Mouse (Mus musculus) CD8-positive naive resting alpha-beta T cell, adult 57 days (primary cell): ENCODE data around the gene Usp46. TPM values are rescaled to one million over a fixed set of nuclear protein-coding genes. Genes with fewer than 3 reads are reported as not detected.

ENCODE experiments used
- total RNA-seq: library from RNA; stranded (reverse); gene quantifications from one replicate; pipeline ENCODE4 v1.2.4, GENCODE M21; 2023

The Usp46 gene
- 3.7 TPM for total RNA-seq

GRCm38 (mm10) chr5:74067831-74068713, at the start of gene Usp46:
Gene Usp46, minus strand, starts transcription at chr5:74068431.

Other genes with a start within 250 kb of the Usp46 start
- gene Rasl11b, start 126.9 kb upstream of the Usp46 start, total RNA-seq, result 9.3 TPM